Mouse (Mus musculus): ENCODE data around the gene Akap1.

GRCm38 (mm10) chr11:88907886-88908285 is 43.5 kb upstream of the Akap1 start:
- TF ChIP-seq POLR2A (IDR thresholded peaks at IDR 0.05; ENCODE audit: extremely low read depth, insufficient read depth, low read length) (no peak), CTCF (IDR thresholded peaks at IDR 0.05; ENCODE audit: low read depth, low read length) (no peak)
